7 mouse cellular contexts compared by ENCODE assay signal in genomic region chr6:90463890-90464421, GRCm38 (mm10). TPM values are rescaled to one million over a fixed set of nuclear protein-coding genes. Genes with fewer than 3 reads are reported as not detected.
DNase-seq lines count a peak whose midpoint lies in the region; ATAC-seq and TF ChIP-seq lines count a peak whose summit lies in the region.

No protein-coding gene starts in this region.

- H3K4me2 ChIP-seq in heart, embryonic 16.5 days (ENCODE audit: low read depth, low read length): peak overlapping the region; percentile 92
- H3K4me2 ChIP-seq in liver, embryonic 15.5 days: peak overlapping the region; percentile 64
- H3K4me2 ChIP-seq in stomach, postnatal 0 days (replicated peaks; ENCODE audit: low read depth): peak overlapping the region; percentile 100

- H3K27me3 ChIP-seq in megakaryocyte, embryonic 14.5 days (replicated peaks): peaks cover 100% of the 10 kb centered on the region
- H3K27me3 ChIP-seq in heart, embryonic 16.5 days (ENCODE audit: control insufficient read depth, insufficient read depth, low read length): peaks cover 15% of the 10 kb centered on the region; the same call in 1 of the 2 replicates
- H3K27me3 ChIP-seq in liver, embryonic 15.5 days: peaks cover 56% of the 10 kb centered on the region
- H3K27me3 ChIP-seq in stomach, postnatal 0 days (ENCODE audit: control insufficient read depth, insufficient read depth, low read length): peaks cover 3% of the 10 kb centered on the region; the same call in 1 of the 2 replicates

- H3K4me3 ChIP-seq in megakaryocyte, embryonic 14.5 days (replicated peaks): peak overlapping the region; percentile 92
- peak overlapping the region; percentile 82 for H3K4me3 ChIP-seq in heart, embryonic 16.5 days (ENCODE audit: low read length)
- H3K4me3 ChIP-seq in liver, embryonic 15.5 days (replicated peaks): peak overlapping the region; percentile 57
- H3K4me3 ChIP-seq in stomach, postnatal 0 days (ENCODE audit: low read depth, low read length): peak overlapping the region; percentile 64

- H3K4me1 ChIP-seq in megakaryocyte, embryonic 14.5 days: peaks cover 38% of the 10 kb centered on the region
- peaks cover 31% of the 10 kb centered on the region for H3K4me1 ChIP-seq in heart, embryonic 16.5 days (ENCODE audit: control insufficient read depth, insufficient read depth, low read length)
- H3K4me1 ChIP-seq in liver, embryonic 15.5 days (replicated peaks): peaks cover 17% of the 10 kb centered on the region
- no peaks in the 10 kb centered on the region for H3K4me1 ChIP-seq in stomach, postnatal 0 days (replicated peaks; ENCODE audit: control insufficient read depth, insufficient read depth)

- ATAC-seq in megakaryocyte, adult 5-6 weeks (ENCODE audit: poor library complexity, severe bottlenecking): no peak
- ATAC-seq in heart, embryonic 16.5 days (replicated peaks; ENCODE audit: extremely low read depth, insufficient read depth, low FRiP score): no peak
- no peak for ATAC-seq in liver, embryonic 15.5 days (ENCODE audit: insufficient read depth)
- ATAC-seq in stomach, postnatal 0 days (ENCODE audit: low FRiP score, low TSS enrichment): no peak

- no peak for TF ChIP-seq EP300 in stomach, postnatal 0 days (optimal IDR thresholded peaks at IDR 0.05)

- DNase-seq in stomach, postnatal 0 days (ENCODE audit: low spot score): no peak
- no peak for DNase-seq in T-cell, adult 2 months (ENCODE audit: low spot score)
- DNase-seq in gastrocnemius, postnatal 10 days: no peak

- no peaks in the 10 kb centered on the region for H3K36me3 ChIP-seq in megakaryocyte, embryonic 14.5 days (replicated peaks; ENCODE audit: low read length)
- H3K36me3 ChIP-seq in heart, embryonic 16.5 days (ENCODE audit: control insufficient read depth, insufficient read depth): peaks cover 11% of the 10 kb centered on the region; the same call in 1 of the 2 replicates
- no peaks in the 10 kb centered on the region for H3K36me3 ChIP-seq in liver, embryonic 15.5 days (replicated peaks)
- H3K36me3 ChIP-seq in stomach, postnatal 0 days (ENCODE audit: control insufficient read depth, insufficient read depth, low read length): peaks cover 5% of the 10 kb centered on the region; the same call in 1 of the 2 replicates

- no peaks in the 10 kb centered on the region for H3K9me3 ChIP-seq in megakaryocyte, embryonic 14.5 days
- H3K9me3 ChIP-seq in heart, embryonic 16.5 days (replicated peaks; ENCODE audit: control insufficient read depth, low read length): no peaks in the 10 kb centered on the region
- H3K9me3 ChIP-seq in liver, embryonic 15.5 days (replicated peaks): no peaks in the 10 kb centered on the region
- H3K9me3 ChIP-seq in stomach, postnatal 0 days (ENCODE audit: control insufficient read depth, low read length): no peaks in the 10 kb centered on the region

- WGBS in heart, embryonic 16.5 days: 28% methylated on average over 7 of the region's 7 CpGs
- 37% methylated on average over 7 of the region's 7 CpGs for WGBS in liver, embryonic 15.5 days (ENCODE audit: insufficient replicate concordance)
- 52% methylated on average over 7 of the region's 7 CpGs for WGBS in stomach, postnatal 0 days

- peak overlapping the region; percentile 96 for H3K27ac ChIP-seq in heart, embryonic 16.5 days (ENCODE audit: low read length)
- H3K27ac ChIP-seq in liver, embryonic 15.5 days (replicated peaks): peak overlapping the region; percentile 71
- peak overlapping the region; percentile 63; the same call in 1 of the 2 replicates for H3K27ac ChIP-seq in stomach, postnatal 0 days (replicated peaks)

- H3K9ac ChIP-seq in heart, embryonic 16.5 days (ENCODE audit: low read length): peak overlapping the region; percentile 67
- no peak overlapping the region for H3K9ac ChIP-seq in liver, embryonic 15.5 days
- peak overlapping the region; percentile 45; the same call in 1 of the 2 replicates for H3K9ac ChIP-seq in stomach, postnatal 0 days (ENCODE audit: low read length)

- no peak for TF ChIP-seq CTCF in stomach, postnatal 0 days (IDR thresholded peaks at IDR 0.05; ENCODE audit: low read depth)

RNA-seq across cellular contexts. Expression of gene Klf15, which starts 1.6 kb away (rescaled TPM):
- 0.12 and 3.0 TPM in 2 replicates for polyA plus RNA-seq in megakaryocyte, embryonic 14.5 days (2012; ENCODE audit: insufficient read depth, low replicate concordance)
- total RNA-seq in megakaryocyte, adult 5-6 weeks (2015): not detected in 2 replicates
- total RNA-seq in megakaryocyte, adult 5-6 weeks (2017): not detected in 2 replicates
- polyA plus RNA-seq in heart, embryonic 16.5 days (2015; fragmentation: Nextera tagmentation; extraction: Ambion mirVana): 28.2 and 28.7 TPM in 2 replicates
- 18.4 and 22.4 TPM in 2 replicates for polyA plus RNA-seq in liver, embryonic 15.5 days (2015; fragmentation: Nextera tagmentation; extraction: Ambion mirVana)
- polyA plus RNA-seq in stomach, postnatal 0 days (2015; fragmentation: Nextera tagmentation; extraction: Ambion mirVana): 4.1 and 4.2 TPM in 2 replicates
- 10 to 100 TPM in 1 of 2 experiments, 1 to 10 TPM in 1; 8.6 to 17.2 TPM for total RNA-seq in gastrocnemius, postnatal 10 days (2021)

RNA-seq across cellular contexts. Expression of gene Aldh1l1, which starts 22.3 kb away (rescaled TPM):
- 7.3 and 7.4 TPM in 2 replicates for polyA plus RNA-seq in megakaryocyte, embryonic 14.5 days (2012; ENCODE audit: insufficient read depth, low replicate concordance)
- 0.31 and 0.68 TPM in 2 replicates for total RNA-seq in megakaryocyte, adult 5-6 weeks (2015)
- total RNA-seq in megakaryocyte, adult 5-6 weeks (2017): 0.45 and 0.55 TPM in 2 replicates
- polyA plus RNA-seq in heart, embryonic 16.5 days (2015; fragmentation: Nextera tagmentation; extraction: Ambion mirVana): 4.6 and 6.5 TPM in 2 replicates
- polyA plus RNA-seq in liver, embryonic 15.5 days (2015; fragmentation: Nextera tagmentation; extraction: Ambion mirVana): 32.1 and 39.0 TPM in 2 replicates
- 6.6 and 7.6 TPM in 2 replicates for polyA plus RNA-seq in stomach, postnatal 0 days (2015; fragmentation: Nextera tagmentation; extraction: Ambion mirVana)
- total RNA-seq in gastrocnemius, postnatal 10 days (2021): 1 to 10 TPM; 3.3 to 3.7 TPM

RNA-seq across cellular contexts. Expression of gene Cfap100, which starts 35.4 kb away (rescaled TPM):
- 0.20 TPM in 1 of 2 replicates, not detected in the other for polyA plus RNA-seq in megakaryocyte, embryonic 14.5 days (2012; ENCODE audit: insufficient read depth, low replicate concordance)
- total RNA-seq in megakaryocyte, adult 5-6 weeks (2015): not detected in 2 replicates
- not detected in 2 replicates for total RNA-seq in megakaryocyte, adult 5-6 weeks (2017)
- 0.50 and 0.62 TPM in 2 replicates for polyA plus RNA-seq in heart, embryonic 16.5 days (2015; fragmentation: Nextera tagmentation; extraction: Ambion mirVana)
- 0.08 TPM in 1 of 2 replicates, not detected in the other for polyA plus RNA-seq in liver, embryonic 15.5 days (2015; fragmentation: Nextera tagmentation; extraction: Ambion mirVana)
- polyA plus RNA-seq in stomach, postnatal 0 days (2015; fragmentation: Nextera tagmentation; extraction: Ambion mirVana): 0.30 and 0.34 TPM in 2 replicates
- under 1 TPM; 0.34 to 0.47 TPM for total RNA-seq in gastrocnemius, postnatal 10 days (2021)
